Mouse (Mus musculus): Measurements from ENCODE around the gene Ngef.

DNA sequence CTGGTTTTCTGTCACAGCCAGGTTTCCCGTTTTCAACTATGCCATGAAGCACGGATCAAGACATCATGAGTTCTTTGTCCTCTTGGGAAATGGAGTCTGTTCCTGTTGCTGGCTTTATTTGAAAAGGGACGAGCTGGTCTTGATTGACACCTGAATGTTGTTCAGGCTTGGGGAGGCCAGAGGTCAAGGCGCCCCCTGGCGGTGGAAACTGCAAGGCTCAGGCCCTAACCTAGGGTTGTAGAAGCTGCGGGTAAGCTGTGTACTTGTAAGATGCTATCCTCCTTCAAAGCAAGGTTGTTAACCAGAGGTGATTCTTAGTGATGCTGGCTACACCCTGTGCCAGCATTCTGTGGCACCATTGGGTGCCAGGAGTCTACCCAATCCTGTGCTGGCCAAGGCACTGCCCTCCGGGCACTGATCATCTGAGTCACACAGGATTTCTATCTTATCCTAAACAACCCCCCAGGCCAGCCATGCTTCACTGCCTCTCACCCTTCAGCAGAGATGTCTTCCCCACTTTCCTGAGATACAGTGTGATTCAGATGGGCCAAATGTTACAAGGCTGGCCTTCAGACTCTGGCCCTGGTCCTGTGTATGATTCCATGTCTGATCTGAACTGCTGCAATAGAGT lies 34.9 kb upstream of the Ngef start:
- peak; percentile 79 for TF ChIP-seq CTCF (IDR thresholded peaks at IDR 0.05; ENCODE audit: insufficient read depth, low read length)
- TF ChIP-seq POLR2A (IDR thresholded peaks at IDR 0.05; ENCODE audit: borderline replicate concordance, extremely low read depth, low read depth, low read length) = no peak
